Comparison of ENCODE assay signal across 1 mouse cellular context in the genomic region with DNA sequence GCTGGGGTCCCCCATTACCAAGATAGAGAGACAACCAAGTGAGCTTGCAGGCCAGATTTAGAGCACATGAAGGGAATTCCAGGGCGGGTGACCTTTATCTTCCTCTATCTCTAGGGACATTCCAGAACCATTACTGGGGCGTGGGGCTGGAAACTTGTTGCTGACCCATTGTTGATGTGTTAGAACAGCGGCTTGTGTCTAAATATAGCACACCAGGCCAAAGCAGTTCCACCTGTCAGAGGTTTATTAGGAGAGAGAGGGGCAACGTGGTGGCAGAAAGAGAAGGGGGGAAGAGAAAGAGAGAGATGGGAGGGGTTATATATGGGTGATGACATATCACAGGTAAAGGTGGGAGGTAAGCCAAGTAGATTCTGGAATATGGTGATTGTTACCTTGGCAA.
A peak's percentile ranks its signal among the peaks of the same experiment; 100 is the strongest.
TF ChIP-seq lines count a peak whose summit lies in the region.

No protein-coding gene starts in this region.

TF ChIP-seq in C2C12, 6 proteins besides CTCF, POLR2A, EP300 and RAD21 (continued from another document):
- TF ChIP-seq MYOD1 (IDR thresholded peaks at IDR 0.05; ENCODE audit: control insufficient read depth, insufficient read length, low read depth) = peak; percentile 39
